Mouse (Mus musculus) cerebellum, adult 9-10 months (tissue): ENCODE measurements around the gene Myh9.

Experiments
- DNase-seq: peaks from one replicate; pipeline ENCODE4 v3.0.0; 2022

The Myh9 gene

DNA sequence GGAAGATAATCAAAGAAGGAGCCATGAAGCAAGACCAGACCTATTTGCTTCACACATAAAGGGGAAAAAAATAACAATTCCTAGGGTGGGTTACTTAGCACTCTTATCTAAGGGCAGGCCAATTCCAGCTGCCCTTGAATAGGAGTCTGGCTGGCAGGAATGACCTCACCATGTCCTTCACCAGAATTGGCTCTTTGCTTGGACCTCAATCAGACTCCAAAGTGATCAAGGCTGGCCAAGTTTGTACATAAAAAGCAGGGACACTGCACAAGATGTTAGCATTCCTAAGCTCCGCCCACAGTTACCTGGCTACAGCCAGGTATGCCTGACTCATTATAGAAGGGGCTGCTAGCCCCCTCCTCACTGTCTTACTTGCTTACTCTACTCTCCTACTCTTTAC, 16.6 kb downstream of the Myh9 start:
- DNase-seq, result no peak

- DNase-seq, result no peak
These were observed 17.7 kb downstream of the Myh9 start for GRCm38 (mm10) chr15:77824321-77824720.

- no peak for DNase-seq
These were observed 18.3 kb downstream of the Myh9 start for GRCm38 (mm10) chr15:77823634-77824033.

- no peak for DNase-seq
These were observed 18.8 kb downstream of the Myh9 start for GRCm38 (mm10) chr15:77823196-77823595.

GRCm38 (mm10) chr15:77822671-77823070, 19.3 kb downstream of the Myh9 start:
- no peak for DNase-seq

DNA sequence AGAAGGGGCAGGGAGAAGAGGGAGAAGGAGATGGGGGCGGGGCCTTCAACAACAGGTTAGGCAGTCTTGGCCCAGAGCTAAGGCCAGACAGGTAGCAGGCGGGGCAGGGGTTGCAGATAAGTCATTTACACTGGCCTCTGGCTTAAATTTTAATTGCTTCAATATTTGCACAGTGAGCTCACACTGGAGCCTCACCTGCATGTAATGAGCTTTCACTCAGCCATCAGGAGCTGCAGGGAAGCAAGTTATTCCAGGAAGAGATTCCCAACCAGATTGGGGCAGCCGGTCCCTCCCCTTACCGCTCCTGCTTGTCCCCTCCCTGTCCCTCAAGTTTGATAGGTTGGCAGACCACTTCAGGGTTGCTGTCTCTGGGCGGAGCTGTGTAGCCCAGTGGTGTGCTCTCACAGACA, 19.9 kb downstream of the Myh9 start:
- no peak for DNase-seq

DNA sequence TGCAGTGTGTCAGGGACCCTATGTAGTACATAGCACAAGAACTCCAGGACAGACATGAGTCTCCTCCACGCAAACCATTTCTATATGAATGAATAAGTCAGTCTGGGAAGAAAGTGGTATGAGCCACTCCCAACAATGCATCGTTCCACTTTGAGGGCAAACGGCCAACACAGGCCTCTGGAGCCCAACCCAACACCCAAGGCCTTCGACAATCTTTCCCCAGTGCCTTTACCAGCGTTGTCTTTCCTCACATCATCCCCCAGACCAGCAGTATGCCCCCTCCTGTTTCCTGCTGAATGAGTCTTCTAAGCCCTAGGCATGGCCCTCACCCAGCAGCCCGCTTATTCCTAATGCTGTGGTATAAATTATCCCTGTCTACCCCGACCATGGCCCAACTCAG, 20.6 kb downstream of the Myh9 start:
- no peak for DNase-seq

DNA sequence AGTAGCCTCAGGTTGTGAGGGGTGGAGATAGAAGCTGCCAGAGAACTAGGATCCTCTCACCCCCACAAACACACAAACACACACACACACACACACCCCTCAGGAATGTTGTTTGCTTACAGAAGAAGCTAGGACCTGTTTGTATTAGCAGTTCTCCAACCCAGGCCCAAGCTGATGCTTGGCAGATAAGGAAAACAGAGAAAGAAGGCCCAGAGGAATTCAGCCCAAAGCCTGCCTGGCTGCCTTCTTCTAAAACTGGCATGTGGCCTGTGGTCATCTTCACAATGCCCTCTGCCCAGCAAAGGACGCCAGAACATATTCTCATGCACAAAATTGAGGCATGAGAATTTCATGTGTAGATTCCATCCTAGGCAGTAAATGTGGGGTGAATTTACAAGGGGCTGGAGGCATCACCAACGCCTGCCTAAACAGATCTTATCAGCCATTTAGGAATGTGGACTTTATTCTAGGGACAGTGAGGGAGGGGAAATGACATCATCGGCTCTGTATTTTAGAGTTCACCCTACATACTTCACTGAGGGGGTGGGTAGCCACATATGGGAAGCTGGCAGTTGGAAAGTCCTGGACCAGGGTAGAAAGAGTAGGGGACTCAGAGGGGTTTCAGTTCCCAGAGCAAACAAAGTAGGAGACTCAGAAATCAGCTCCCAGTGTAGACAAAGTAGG, 21.4 kb downstream of the Myh9 start:
- DNase-seq, result no peak

- DNase-seq, result peak; percentile 99
These were observed 22.0 kb downstream of the Myh9 start for GRCm38 (mm10) chr15:77819894-77820387.

- DNase-seq, result peak; percentile 71
These were observed 23.3 kb downstream of the Myh9 start for GRCm38 (mm10) chr15:77818556-77819158.

DNA sequence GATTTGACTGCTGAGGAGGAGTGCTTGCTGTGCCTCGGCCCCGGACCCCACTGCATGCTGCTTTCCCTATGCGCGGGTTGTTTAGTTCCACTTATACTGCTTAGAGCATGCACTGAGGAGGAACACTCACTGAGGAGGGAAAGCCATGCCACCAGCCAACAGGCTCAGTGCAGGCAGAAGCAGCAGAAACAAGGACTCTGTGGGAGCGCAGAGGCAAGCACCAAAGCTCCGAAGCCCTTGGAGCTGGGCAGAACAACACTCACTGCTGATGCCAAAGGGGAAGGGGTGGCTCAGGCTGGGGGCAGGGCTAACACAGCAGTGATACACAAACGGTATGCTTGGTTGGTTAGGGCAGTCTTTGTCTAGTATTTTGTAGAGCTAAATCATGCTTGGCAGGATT, 24.6 kb downstream of the Myh9 start:
- DNase-seq, result no peak

DNA sequence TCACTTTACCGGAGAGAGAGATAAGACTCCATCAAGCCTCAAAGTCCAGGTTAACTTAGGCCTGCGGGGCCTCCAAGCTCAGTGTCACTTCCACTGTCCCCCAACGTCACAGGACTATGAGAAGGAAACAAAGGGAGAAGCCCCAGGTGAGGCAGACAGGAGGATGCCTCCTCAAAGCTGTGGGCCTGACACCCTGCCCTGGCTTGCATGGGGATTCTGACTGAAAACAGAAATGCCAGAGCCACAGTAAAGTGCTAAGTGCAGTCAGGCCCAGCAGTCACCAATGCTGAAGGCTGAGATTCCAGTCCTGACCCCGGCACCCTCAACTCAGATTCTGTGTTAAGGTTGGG, 25.4 kb downstream of the Myh9 start:
- DNase-seq, result no peak

DNA sequence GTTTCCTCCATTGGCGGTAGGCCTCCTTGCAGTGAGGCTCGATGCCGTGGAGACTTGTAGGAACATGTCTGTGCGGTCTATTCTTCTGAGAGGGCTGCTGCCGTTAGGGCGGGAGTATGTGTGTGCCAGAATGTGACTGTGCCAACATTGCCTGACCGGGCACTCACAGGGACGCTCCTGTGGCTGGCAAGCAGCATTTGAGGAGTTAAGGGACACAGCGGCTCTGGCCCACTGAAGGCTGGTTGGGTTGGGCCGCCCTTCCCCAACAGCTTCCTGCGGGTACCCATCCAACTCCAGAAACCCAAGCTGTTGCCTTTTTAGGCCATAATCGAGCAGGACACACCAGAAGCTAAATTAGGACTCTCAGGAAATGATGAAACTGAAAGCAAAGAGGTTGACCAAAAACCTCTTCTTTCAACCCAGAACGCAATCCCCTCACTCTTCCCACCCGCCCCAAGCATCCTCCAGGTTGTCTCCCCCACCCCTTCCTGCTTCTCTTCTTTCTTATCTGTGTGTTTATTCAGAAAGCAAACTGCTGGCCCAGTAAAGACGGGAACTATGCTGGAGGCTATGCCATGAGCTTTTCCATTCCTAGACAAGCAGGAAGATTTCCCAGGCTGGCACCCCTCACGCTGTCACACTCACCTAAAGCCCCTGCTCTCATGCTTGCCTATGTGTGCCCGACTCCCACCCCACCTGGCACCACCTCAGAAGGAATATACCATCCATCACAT, 25.9 kb downstream of the Myh9 start:
- DNase-seq, result peak; percentile 79

GRCm38 (mm10) chr15:77813639-77814375, 28.2 kb downstream of the Myh9 start:
- no peak for DNase-seq

DNA sequence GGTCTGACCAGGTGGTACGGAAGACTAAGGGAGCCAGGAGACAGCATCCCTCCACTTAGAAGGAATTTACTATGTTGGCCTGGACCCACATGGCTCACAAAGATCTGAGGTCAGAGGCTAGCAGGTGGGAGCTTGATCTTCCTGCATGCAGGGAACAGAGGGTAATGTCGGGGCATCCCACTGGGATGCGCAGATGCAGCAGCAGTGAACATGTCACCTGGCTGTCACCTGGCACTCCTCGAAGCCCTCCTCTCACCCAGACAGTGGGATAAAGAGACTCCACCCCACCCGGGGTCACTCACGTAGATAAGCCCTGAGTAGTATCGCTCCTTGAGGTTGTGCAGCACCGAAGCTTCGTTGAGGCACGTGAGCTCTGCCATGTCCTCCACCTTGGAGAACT, 29.4 kb downstream of the Myh9 start:
- DNase-seq, result no peak

GRCm38 (mm10) chr15:77811099-77811760, 30.7 kb downstream of the Myh9 start:
- DNase-seq, result no peak

DNA sequence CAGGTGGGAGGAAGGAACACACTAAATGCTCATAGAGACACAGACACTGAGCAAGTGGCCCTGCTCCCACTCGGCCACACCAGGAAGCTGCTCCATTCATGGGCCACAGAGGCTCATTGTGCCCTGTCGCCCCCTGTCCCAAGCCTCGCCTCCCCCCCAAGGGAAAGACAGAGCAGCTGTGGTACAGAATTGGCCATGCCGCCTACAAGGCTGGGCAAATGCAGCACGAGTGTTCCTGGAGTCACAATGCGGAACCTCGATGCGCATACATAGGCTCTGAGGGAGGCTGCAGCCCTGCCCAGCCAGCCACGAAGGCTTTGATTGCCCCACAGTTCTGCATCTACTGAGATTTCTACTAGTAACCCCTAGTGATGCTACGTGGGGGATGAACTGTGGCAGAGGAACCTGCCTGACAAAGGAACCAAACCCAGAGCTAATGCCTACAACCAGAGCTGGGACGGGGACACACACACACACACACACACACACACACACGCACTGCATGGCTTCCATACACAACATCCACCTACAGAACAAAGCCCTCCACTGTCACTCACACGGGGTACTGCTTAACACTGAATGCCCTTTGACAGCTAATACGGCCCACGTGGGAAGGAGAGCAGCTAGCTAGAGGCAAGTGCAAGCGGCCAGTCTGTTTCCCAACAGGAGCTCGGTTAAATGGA, 31.4 kb downstream of the Myh9 start:
- DNase-seq, result no peak

- DNase-seq, result no peak
These were observed 32.5 kb downstream of the Myh9 start for GRCm38 (mm10) chr15:77809434-77809833.

GRCm38 (mm10) chr15:77807264-77807585, 34.8 kb downstream of the Myh9 start:
- DNase-seq, result no peak

DNA sequence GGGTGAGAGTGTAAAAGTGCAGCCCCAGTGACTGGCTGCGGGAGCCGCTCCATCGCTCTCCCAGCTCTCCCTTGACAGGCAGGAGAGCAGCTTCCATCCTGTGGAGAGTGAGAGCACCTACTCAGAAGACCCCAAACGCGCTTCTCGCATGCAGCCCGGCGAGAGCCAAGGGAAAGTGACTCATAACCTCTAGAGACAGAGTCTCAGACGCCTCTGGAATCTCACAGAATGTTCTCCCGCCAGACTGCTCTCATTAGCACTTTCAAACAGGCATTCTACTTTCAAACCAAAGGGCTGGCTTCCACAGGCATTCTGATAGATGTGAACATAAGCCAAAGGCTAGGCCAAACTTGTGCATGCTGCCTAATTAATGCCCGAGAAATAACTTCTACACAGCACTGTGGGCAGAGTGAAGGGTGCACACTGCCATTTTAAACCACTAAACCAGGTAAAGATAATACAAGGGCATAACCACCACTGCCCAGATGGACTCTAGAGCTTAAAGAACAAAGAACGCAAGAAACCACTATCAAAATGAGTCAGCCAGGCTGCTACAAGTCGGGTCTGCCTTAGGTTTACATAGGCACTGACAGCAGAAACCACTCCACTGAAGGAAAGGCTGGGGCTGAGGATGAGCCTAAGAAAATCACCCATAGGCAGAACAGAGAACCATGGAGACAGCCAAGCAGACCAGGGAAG, 35.3 kb downstream of the Myh9 start:
- DNase-seq, result no peak

- no peak for DNase-seq
These were observed 36.3 kb downstream of the Myh9 start for GRCm38 (mm10) chr15:77805657-77806056.

DNA sequence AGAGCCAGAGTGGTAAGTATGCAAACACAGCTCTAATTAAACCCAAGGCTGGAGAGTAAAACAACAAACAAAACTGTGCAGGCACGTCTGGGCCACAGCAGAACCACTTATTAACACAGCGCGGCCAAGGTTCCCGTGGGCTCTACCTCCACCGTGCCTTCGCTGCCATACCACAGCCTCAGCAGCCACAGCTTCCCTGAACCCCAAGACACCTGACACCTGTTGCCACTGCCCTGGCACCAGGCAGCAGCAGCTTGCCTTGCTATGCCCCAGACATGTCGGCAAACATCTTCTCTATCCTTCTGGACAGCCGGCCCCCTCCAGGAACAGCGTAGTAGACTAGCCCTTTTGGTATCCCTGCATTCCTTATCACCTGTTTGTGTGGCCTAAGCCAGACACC, 37.0 kb downstream of the Myh9 start:
- DNase-seq, result no peak
